Mouse (Mus musculus) heart, postnatal 36 days (tissue): ENCODE data around the gene Naaa. TPM values are rescaled to one million over a fixed set of nuclear protein-coding genes. Genes with fewer than 3 reads are reported as not detected.

Experiments used
- DNase-seq, 2 experiments: peaks; one replicate each; pipeline ENCODE4 v3.0.0; 2021 to 2022
- intact Hi-C: fragments of 180-260 bp; cut with DNase I; formaldehyde crosslinking; loops from one replicate; pipeline ENCODE4 v1.15.1; 2025
- total RNA-seq, 2 experiments: library from RNA; stranded (reverse); gene quantifications; 2 replicates each; pipeline ENCODE4 v1.2.3; 2021

The Naaa gene
- total RNA-seq, result 10 to 100 TPM; 12.2 to 13.3 TPM

DNA sequence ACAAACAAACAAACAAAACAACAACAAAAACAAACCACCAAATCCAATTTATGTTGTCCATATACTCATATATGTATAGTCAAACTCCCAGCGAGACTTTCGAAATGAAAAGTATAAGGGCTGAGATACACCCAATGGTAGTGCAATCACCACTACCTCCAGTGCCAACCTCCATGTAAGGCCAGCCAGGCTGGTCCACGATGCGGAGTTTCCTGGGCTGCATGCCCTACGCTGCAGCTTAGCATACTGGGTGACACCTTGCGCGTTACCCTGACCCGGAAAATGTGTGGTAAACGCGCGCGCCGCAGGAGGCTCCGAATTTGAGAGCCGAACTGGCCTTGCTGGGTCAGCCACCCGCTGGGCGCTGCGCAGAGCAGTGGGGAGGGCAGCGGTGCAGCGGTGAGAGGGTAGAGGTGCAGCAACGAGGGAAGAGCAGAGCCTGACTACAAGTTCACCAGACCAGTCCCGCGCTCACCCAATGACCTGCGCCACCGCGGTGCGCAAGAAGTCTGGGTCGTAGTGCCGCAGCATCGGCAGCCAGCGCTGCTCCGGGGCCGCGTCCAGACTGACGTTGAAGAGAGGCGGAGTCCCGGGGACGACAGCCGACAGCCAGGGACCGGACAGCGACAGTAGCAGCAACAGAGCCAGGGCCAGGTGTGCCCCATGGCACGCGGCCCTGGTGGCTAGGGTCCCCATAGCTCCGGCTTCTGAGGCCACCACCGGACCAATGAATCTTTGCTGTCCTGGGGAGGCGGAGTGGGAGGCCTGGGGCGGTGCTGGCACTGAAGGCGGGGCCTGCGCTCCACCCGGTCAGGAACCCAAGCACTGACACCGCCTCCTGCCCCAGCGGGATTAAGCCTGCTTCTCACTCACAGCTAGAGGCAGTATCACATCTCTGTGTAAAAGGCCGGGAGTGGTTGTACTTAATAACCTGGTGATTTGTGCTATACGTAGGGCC, at the start of gene Naaa:
TSS of gene Naaa (minus strand) at position 734 of the 958 bp plus-strand sequence.
- peak; percentile 85 to 92 for DNase-seq
- intact Hi-C loops, result loop anchor here (2.0 kb wide), 1 partner anchor 31 kb away; no protein-coding TSS in a partner anchor

DNA sequence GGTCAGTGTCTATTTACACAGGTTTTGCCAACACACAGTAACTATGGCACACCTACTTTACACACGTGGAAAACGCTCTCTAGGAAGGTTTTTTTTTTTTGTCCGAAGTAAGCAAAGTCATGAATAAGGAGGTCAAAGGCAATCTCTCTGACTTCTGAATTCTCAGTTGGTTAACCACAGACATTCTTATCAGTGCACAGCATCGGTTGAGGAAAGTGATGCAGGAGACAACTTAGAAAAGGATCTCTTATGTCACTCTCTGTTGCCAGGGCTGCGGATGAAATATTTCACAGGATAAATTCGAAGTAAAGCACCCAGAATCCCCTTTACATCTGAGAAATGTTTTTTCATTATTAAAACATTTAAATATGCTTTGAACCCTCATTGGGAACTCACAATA, 49.4 kb upstream of the Naaa start:
- intact Hi-C loops, result no loop called here
- no peak for DNase-seq

DNA sequence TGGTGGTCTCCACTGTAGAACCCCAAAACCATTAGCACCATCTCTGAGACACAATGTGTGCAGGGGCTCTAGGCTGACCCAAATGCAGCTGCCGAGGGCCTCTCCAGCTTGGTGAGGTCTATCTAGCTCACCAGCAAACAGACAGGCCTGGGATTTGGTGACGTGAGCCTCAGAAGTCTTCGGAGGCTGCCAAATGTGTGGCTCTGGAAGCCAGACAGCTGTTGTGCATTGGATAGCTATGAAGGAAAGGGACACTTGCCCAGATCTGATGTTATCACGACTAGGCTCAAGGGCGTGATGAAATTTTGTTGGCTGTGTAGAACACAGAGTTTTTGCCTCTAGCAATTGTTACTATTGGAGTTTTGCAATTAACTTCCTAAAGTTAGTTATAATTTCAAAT, 45.3 kb upstream of the Naaa start:
- intact Hi-C loops, result no loop called here
- peak; percentile 68 to 73 for DNase-seq

DNA sequence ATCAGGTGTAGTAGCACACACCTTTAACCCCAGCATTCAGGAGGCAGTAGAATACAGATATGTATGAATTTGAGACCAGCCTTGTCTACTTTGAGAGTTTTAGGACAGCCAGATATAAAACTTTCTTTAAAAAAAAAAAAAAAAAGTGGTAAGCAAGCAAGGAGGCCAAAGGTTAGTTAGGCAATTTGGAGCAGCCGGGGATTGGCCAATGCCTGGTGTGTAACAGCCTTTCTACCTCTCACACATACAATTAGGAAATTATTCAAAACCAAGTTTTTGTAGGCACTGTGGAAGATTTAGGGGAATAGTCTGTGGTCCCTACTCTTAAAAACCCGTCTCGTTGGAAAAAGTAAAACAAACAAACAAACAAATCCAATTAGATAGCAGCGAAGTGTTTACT, 44.6 kb upstream of the Naaa start:
- intact Hi-C loops, result no loop called here
- no peak for DNase-seq

DNA sequence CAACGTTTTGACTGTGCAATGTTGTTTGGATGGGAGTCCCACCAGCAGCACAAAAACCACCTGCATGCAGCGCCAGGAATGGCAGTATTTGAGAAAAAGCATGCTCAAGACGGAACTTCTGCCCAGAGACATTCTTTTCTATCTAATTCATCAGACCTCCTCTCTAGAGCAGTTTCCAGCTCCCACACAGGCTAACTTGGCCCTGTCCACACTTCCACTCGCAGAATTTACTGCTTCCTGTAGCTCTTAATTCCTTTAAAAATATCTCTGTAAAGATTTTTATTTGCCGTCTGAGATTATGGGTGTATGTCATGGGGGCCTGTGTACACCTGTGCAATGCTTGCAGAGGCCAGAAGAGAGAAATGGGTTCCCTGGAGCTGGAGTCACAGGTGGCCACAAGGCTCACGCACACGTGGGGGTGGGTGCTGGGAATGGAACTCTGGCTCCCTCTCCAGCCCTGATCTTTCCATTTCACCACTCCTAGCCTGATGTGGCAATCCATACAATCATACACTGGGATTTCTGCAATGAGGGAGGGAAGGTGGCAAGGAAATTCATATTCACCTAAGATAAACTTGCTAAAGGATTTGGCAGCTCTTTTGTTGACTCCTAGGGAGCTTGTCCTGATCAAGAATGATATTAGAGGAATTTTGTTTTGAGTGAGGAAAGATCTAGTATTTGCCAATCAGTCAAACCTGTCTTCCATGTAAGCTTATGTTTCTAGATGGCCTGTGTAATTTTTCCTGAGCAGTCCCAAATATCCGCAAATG, 43.8 kb upstream of the Naaa start:
- DNase-seq, result no peak
- intact Hi-C loops, result no loop called here

DNA sequence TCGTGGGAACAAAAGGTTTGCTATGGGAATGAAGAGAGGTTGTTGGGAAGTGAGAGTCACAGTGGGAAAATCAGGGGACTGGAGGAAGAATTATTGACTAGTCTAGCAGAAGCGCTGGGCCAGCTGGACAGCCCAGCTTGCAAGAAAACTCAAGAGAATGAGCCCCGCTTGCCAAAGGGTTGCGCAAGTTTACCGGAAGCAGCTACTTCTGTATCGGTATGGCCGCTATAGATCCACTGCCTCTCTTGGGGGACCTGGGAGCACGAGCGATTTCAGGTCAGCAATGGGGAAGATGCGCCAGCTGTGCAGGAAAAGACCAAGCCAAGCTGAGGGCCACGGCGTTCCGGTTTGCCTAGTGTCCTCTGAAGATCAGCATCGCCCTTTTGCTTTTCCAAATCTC, 40.6 kb upstream of the Naaa start:
- DNase-seq, result no peak
- intact Hi-C loops, result no loop called here

DNA sequence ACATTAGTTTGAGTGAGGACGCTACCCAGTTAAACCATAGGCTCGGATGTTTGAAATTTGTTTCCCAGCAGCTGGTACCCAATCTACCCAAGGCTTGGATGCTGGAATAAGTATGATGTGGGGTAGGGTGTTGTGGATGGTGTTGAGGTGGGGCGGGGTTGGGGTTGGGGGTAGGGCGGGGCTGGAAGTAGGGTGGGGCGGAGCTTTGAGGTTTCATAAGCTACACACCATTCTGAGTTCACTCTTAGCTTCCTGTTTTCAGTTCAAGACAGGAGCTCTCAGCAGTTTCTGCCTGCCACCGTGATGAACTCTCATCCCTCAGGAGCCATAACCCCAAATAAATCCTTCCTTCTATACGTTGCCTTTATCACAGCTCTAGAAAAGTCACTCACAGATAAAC, 40.1 kb upstream of the Naaa start:
- intact Hi-C loops, result no loop called here

DNA sequence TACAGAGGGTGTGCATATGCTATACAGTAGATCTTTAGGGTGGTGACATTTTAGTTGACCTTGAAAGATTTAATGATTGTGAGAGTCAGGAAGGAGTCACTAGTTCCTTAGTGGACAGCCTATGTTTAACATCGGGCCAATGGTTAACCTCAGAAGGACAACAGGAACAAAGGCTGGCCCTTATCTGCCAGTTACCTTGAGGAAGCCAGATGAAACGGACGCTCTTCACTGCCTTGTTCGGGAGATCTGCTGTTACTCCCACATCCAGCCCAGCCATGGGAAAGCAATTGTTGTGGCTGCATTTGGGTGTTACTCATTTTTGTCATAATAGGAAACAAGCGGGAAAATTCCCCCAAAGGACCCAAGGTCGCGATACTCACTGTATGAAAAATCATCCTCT, 35.8 kb upstream of the Naaa start:
- no peak for DNase-seq
- intact Hi-C loops, result loop anchor here (2.0 to 5.0 kb wide), 2 partner anchors 19 to 194 kb away; partner anchors contain the start of gene Scarb2

More for the DNA sequence above, 40.1 kb upstream of the Naaa start:
- no peak for DNase-seq

DNA sequence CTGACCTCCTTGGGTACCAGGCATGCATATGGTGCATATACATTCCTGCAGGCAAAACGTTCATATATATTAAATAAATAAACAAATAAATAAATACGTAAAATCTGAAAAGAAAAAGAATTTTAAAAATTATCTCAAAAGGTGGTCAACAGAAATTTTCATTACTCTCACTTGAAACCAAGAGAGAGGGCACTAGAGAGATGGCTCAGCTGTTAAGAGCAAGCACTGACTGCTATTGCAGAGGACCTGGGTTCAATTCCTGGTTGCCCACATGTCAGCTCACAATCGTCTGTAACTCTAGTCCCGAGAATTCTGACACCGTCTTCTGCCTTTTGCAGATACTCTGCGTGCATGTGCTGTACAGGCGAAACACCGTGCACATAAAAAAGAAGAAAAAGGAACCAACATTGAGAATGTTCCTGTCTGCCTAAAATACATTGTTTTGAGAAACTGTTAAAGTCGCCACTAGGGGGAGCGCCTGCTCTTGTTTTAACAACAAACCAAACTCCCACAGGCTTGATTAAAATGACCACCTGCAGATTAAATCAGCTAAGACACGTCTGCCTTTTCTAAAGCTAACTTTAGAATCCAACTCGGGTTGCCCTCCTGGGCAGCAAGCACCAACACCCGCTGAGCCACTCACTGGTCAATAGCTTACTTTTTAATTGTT, 34.2 kb upstream of the Naaa start:
- DNase-seq, result peak; percentile 88 to 92
- intact Hi-C loops, result loop anchor here (1.0 to 5.0 kb wide), 3 partner anchors 21 to 195 kb away; partner anchors contain the start of gene Scarb2

DNA sequence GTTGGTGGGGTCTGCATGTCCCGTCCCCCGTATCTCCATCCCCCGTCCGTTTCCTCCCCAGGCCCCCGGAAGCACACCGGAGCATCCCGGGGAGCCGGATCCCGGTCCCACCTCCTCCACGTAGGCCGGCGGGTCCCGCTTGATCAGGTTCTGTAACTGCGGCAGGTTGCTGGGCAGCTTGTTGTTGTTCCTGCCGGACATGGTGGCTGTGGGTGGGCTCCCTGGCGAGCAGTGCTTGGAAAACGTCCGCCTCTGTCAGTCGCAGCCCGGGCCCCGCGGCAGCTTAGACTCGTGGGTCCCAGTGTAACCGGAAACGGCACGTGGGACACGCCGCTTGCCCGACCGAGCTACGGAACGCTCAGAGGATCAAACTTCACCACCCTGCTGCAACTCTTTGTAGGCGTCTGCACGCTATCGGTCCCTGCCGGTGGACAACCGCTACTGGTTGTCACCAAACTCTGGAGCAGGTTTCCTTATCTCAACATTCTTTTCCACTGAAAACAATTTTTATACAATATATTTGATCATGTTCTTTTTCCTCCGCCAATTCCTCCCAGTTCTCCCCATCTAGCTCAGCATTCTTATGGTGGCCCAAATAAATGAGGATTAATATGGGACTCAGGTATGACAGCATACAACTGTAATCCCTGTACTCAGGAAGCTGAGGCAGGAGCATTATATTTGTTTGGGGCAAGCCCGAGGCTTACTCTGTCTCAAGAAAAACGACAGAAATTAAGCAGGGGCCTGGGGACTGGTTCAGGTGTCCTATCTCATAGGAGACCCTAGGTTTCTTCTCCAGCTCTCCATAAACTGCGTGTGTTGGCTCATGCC, 31.9 kb upstream of the Naaa start, which contains the start of gene Sdad1:
TSS of gene Sdad1 (minus strand) at position 799 of the 831 bp plus-strand sequence.
- intact Hi-C loops, result loop anchor here (1.0 to 5.0 kb wide), 3 partner anchors 31 to 197 kb away; partner anchors contain the start of genes Naaa and Scarb2
- peak; percentile 89 to 92 for DNase-seq

DNA sequence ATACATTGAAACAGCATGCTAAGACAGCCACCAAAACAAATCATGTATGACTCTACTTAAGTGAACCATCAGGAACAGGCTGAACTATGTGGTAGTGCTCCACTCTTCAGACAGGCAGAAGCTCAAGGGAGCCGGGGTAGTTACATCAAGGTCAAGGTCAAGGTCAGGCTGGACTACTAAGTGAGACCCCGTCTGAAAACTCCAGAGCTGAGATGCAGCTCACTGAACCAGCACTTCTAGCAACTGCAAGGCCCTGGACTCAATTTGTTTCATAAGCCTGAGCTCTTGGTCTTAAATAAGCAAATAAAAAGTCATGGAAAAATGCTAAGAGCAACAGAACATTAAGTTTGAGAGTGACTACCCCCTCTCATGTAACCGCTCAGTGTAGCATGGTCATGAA, 26.3 kb upstream of the Naaa start:
- intact Hi-C loops, result no loop called here
- DNase-seq, result no peak

DNA sequence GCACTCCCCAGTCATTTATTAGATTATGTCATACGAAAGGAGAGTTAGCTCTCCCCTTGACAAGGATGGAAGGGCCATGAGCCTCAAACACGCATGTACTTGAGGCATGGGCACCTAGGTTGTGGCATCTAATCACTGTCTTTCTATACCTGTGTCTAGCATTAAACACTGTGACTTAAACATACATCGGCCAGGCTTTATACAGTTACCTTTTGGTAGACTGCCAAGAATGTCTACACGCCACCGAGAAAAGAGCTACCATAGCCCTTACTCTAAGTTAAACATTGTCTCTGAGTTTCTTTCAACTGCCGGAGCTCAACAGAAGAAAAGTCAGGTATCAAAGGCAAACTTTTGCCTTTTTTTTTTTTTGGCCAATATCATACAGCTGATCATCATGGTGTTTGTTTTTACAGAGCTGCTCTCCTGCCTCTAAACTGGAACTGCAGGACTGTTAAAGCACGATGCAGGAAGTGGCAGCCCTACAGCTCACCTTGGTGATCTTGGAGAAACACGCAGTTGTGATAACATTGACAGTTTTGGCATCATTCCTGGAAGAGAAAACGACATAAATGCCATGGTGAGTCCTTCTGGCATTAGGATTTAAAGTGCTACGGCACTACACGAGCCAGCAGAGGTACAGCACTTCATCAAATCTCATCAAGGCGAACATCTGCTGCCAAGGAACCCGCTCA, 24.3 kb upstream of the Naaa start:
- DNase-seq, result no peak

DNA sequence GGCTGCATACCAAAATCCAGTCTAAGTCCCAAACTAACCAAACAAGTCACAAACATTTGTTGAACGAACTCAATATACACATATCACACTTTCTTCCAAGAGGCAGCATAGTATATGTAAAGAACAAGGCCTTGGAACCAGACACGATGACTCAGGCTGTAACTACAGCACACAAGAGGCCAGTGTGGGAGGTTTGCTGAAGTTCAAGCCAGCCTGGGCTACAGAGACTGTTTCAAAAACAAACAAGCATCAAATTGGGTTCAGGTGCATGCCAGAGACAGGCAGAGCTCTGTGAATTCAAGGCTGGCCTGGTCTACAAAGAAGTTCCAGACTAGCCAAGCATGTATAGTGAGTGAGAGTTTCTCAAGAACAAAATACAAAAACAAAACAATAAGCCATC, 16.6 kb upstream of the Naaa start:
- DNase-seq, result no peak
- intact Hi-C loops, result no loop called here

More for the DNA sequence above, 24.3 kb upstream of the Naaa start:
- intact Hi-C loops, result no loop called here

DNA sequence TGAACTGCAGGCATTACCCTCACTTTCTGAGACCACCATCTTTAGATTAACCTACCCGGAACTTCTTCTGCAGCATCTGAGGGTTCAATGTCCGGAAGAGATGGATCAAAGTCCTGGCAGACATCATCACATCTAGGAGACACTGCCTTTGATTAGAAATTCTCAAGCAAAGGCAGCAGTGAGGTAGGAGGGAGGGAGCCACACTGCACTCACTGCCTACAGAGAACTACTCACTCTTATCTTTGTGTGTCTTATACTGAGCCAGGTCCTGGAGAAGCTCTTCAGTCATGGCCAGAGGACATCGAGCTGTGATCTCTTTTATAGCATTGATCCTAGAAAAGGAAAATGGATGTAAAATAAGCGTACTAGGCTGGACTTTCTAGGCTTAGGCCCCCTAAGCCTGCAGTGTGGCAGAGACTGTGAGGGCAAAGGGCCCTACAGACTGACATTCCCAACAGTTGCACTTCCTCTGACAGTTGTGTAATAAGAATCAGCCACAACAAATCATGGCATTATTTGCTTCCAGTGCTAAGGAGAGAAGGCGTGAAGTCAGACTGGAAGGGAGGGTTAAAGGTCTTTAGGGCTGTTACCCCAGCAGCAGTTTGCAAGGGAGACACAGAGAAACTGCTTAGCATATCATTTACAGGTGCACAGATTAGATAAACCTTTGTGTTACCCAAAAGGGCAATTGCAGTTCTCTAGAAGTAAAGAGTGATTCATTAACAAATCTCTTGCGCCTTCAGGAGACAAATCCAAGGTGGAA, 13.9 kb upstream of the Naaa start:
- no peak for DNase-seq
- intact Hi-C loops, result no loop called here

DNA sequence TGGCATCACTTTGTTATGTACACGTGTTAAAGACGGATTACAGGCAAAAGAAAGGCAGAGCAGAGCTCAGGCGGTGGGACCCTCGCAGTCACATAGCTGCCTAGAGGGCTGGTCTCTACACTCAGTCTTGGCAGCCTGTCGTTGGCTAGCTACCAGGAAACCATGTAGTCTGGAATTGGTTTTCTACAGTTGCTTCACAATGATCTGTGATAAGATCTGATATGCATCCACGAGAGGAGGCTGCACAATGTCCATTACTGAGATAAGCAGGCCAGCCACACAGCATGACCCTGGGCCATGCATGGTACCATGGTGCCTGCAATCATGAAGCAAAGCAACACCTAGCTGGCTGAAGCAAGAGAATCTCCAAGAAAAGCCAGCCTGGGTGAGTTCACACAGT, 9.9 kb upstream of the Naaa start:
- intact Hi-C loops, result no loop called here
- no peak for DNase-seq

DNA sequence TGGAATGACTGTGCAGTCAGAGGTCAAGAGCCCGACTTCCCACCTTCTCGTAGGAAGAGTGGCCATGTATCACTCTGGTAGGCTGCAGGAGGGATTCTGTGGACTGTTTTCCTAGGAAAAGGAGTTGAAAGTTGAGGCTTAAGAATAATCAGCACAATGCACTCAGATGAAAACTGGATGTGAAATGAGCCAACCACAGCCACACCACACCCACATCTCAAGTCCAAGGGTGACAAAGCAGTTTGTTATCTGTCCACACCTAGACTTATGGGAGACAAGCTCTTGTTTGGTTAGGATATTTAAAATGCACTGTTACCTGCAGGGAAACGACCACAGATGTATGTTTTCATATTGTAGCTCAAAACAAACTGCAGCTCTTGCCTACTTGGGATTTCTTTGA, 5.1 kb upstream of the Naaa start:
- intact Hi-C loops, result no loop called here
- no peak for DNase-seq

DNA sequence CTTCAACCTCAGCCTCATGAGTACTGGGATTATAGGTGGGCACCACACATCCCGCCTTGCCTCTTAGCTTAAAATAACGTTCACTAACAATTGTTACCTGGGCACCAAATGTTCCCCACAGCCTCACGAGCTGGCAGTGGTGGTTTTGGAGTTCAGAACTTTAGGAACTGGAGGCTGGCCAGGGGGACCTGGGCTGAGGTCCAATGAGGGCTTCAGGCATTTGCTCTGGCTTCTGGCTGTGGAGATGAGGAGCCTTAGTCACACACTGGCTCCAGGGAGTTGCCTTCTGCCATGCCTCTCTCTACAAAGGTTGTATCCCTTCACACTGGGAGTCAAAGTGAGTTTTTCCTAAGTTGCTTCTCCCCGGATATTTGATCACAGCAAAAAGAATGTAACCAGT, 4.6 kb upstream of the Naaa start:
- intact Hi-C loops, result no loop called here

DNA sequence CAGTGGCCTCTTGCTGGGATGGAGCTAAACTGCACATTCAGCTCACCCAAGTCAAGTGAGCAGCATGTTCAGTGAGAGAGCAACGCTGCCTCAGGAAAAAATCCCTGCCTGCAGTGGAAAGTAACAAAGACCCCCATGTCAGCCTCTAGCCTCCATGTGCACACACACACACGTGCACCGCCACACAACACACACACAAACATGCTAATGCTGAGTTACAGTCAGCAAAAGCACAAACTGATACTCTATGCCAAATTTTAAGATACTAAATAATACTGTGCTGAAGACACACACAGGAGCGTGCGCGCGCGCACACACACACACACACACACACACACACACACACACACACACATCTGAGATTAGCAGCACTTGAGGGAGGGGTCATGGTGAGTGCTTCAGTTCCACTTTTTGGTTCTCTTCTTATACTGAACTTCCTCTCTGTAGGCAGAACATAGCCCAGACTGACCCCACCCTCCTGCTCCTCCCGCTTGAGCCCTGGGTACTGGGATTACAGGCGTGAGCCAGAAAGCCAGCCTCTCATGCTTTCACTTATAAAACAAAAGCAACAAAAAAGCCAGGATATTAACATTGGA, 1.1 kb upstream of the Naaa start:
- no peak for DNase-seq
- intact Hi-C loops, result loop anchor here (2.0 kb wide), 1 partner anchor 30 kb away; no protein-coding TSS in a partner anchor

More for the DNA sequence above, 4.6 kb upstream of the Naaa start:
- DNase-seq, result peak; percentile 49 to 52
